Mouse (Mus musculus) embryonic fibroblast, embryonic 13.5 days (primary cell): ENCODE measurements at regions not wholly inside any gene's neighbourhood (a gene's known extent, or its start where the extent isn't known, plus 50 kb on each side); places are given as distances from the start of the nearest gene placed in this dataset.

ENCODE experiments used
- CTCF ChIP-seq: IDR thresholded peaks from 2 replicates; pipeline ENCODE4 v1.5.1; 2011; ENCODE audit warnings: mild to moderate bottlenecking, control low read depth, low read length, moderate library complexity, borderline replicate concordance; ENCODE audit not compliant: insufficient read depth
- POLR2A ChIP-seq: IDR thresholded peaks from 2 replicates; pipeline ENCODE4 v1.6.1; 2011; ENCODE audit warnings: low read depth, mild to moderate bottlenecking, control low read depth, low read length, moderate library complexity

DNA sequence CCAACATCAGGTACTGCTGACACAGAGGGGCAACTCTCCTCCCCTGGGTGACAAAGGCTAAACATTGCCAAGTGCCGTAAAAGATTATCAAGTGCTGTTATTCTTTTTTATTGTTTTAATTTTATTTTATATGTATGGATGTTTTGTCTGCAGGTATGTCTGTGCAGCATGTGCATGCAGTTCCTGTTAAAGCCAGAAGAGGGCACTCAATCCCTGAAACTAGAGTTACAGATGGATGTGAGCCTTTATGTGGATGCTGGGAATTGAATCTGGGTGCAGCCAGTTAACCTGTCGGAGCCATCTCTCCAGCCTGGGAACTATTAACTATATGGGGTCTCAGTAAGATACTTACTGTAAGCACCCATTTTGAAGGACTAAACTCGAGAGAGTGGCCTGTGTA, 104.4 kb upstream of the Slc22a12 start:
- no peak for TF ChIP-seq POLR2A
- no peak for TF ChIP-seq CTCF
